In the genomic region with DNA sequence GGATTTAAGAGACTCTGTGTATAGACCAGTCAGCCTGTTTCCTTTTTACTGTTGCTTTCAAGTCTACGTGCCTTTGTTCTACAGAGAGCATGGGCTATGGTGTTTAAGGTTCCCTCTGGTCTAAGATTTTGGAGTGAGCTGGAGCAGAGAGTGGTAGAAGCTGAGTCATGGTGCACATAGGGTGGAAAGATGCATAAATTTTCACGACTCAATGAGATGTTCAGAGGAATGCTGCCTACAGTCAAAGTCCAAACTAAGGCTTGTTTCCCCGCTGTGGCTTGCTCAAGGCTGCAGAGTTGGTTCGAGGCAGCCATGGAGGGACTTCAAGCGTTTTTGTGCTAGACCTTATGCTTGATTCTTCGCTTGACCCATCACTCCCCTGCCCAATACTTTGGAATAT, we compare ENCODE assay signal across 13 mouse cellular contexts.
"Had no signal": no experiment of that assay in that cellular context is flagged by ENCODE, and none has a peak within 500 bp of the region (broad histone marks: within the 10 kb centered on the region; RNA-seq: fewer than 3 reads in every experiment).

No protein-coding gene starts in this region.

- H3K27me3 ChIP-seq: midbrain, embryonic 12.5 days; neural tube, embryonic 12.5 days; stomach, embryonic 15.5 days had no signal

- H3K4me3 ChIP-seq: midbrain, embryonic 10.5 days; midbrain, embryonic 12.5 days; neural tube, embryonic 12.5 days; stomach, embryonic 15.5 days had no signal

- H3K27ac ChIP-seq: midbrain, embryonic 10.5 days; midbrain, embryonic 12.5 days; neural tube, embryonic 12.5 days; stomach, embryonic 15.5 days; stomach, postnatal 0 days had no signal

- DNase-seq: lung, embryonic 14.5 days; lung, postnatal 10 days; lung, postnatal 4 days; midbrain, embryonic 14.5 days; right cerebral cortex, postnatal 14 days; thymus, adult 2 months; thymus, postnatal 25 days; thymus, postnatal 4 days had no signal

- H3K9me3 ChIP-seq: midbrain, embryonic 12.5 days; stomach, embryonic 15.5 days had no signal
